Mouse (Mus musculus): ENCODE measurements around the gene Flrt1. TPM values are rescaled to one million over a fixed set of nuclear protein-coding genes. Genes with fewer than 3 reads are reported as not detected.

Flrt1 gene
- total and polyA plus RNA-seq, 3 experiments: not detected

GRCm38 (mm10) chr19:7151300-7151926 lies 45.9 kb upstream of the Flrt1 start:
- peaks cover 95% of the 10 kb centered on the region for H3K27me3 ChIP-seq (replicated peaks)
- in situ Hi-C loops (cut with MboI; ENCODE audit: low pct_ligation_motif_present, low pct_unique_long_range_greater_than_20kb, low sequenced_read_pairs) (no loop called here), dilution Hi-C loops (cut with MboI; ENCODE audit: extremely low pct_ligation_motif_present, extremely low pct_unique_long_range_greater_than_20kb, low sequenced_read_pairs) (no loop called here)
- H3K36me3 ChIP-seq (replicated peaks in 1 of 2; ENCODE audit: control insufficient read depth in 1 of 2, insufficient read depth in 1 of 2, low read length in 1 of 2): no peaks in the 10 kb centered on the region
- no peak overlapping the region for H3K9ac ChIP-seq (ENCODE audit: insufficient read depth, low read depth)
- H3K9me3 ChIP-seq (replicated peaks; ENCODE audit: low read length): no peaks in the 10 kb centered on the region
- H3K4me3 ChIP-seq (replicated peaks in 1 of 3; ENCODE audit: low read depth in 2 of 3, low read length in 2 of 3, poor library complexity in 1 of 3): no peak overlapping the region
- H3K79me2 ChIP-seq (replicated peaks; ENCODE audit: control insufficient read depth, extremely low read depth, insufficient read depth, poor library complexity, severe bottlenecking): no peaks in the 10 kb centered on the region
- no peak for TF ChIP-seq MXI1 (IDR thresholded peaks at IDR 0.05; ENCODE audit: low read depth, low read length)
- no peak for TF ChIP-seq KAT2A (IDR thresholded peaks at IDR 0.05; ENCODE audit: insufficient replicate concordance, low read length)
- TF ChIP-seq JUN (IDR thresholded peaks at IDR 0.05; ENCODE audit: insufficient read depth, low read depth, low read length): no peak
- TF ChIP-seq PAX5 (IDR thresholded peaks at IDR 0.05; ENCODE audit: low read length): no peak
- TF ChIP-seq MYC (IDR thresholded peaks at IDR 0.05; ENCODE audit: low read depth, low read length): no peak
- TF ChIP-seq CTCF (conservative IDR thresholded peaks at IDR 0.05 in 1 of 2, IDR thresholded peaks at IDR 0.05 in 1 of 2; ENCODE audit: low read depth in 2 of 2, low read length in 2 of 2): no peak
- TF ChIP-seq E2F4 (IDR thresholded peaks at IDR 0.05; ENCODE audit: insufficient replicate concordance, low read depth, low read length): no peak
- no peak for TF ChIP-seq ZNF384 (IDR thresholded peaks at IDR 0.05; ENCODE audit: low read depth, low read length)
- no peak for TF ChIP-seq CHD1 (IDR thresholded peaks at IDR 0.05; ENCODE audit: low read depth, low read length)
- H3K4me2 ChIP-seq (ENCODE audit: insufficient read depth, low read depth, poor library complexity, severe bottlenecking): no peak overlapping the region
- H3K27ac ChIP-seq (ENCODE audit: insufficient read depth, low read depth): no peak overlapping the region
- no peaks in the 10 kb centered on the region for H3K4me1 ChIP-seq (ENCODE audit: control insufficient read depth in 1 of 2, insufficient read depth in 2 of 2)
- no peak for DNase-seq (ENCODE audit: extremely low read depth)

DNA sequence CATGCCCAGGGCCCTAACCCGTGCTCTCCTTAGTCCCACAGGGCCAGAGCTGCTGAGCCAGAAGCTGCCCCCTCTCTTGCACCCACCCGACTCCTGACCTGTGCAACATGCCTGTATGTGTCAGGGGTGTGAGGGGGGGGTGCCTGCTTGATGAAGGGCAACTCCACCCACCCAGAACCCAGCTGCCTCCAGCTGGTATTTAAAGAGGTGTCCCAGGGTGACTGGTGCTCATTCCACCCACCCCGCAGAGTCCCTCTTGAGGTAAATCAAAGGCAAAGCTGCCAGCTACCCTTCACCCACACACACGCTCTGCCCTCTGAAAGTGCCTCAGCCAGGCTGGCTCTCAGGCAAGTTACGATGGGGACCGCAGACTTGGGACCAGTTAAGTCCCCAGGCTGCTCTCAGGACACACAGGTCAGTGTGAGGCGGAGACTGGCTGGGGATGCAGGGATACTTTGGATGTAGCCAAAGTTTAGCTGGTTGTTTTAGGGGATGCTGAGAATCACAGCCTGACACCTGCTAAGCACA lies 43.7 kb upstream of the Flrt1 start:
- H3K9ac ChIP-seq (ENCODE audit: insufficient read depth, low read depth): no peak overlapping the region
- in situ Hi-C loops (cut with MboI; ENCODE audit: low pct_ligation_motif_present, low pct_unique_long_range_greater_than_20kb, low sequenced_read_pairs) (no loop called here), dilution Hi-C loops (cut with MboI; ENCODE audit: extremely low pct_ligation_motif_present, extremely low pct_unique_long_range_greater_than_20kb, low sequenced_read_pairs) (no loop called here)
- no peak for TF ChIP-seq JUND (conservative IDR thresholded peaks at IDR 0.05; ENCODE audit: low read depth, low read length)
- no peak for TF ChIP-seq PAX5 (IDR thresholded peaks at IDR 0.05; ENCODE audit: low read length)
- no peak for TF ChIP-seq RCOR1 (conservative IDR thresholded peaks at IDR 0.05; ENCODE audit: low read depth, low read length)
- TF ChIP-seq POLR2A (IDR thresholded peaks at IDR 0.05; ENCODE audit: low read depth, low read length): no peak
- no peak for TF ChIP-seq TCF12 (IDR thresholded peaks at IDR 0.05; ENCODE audit: low read depth, low read length)
- no peak for TF ChIP-seq TBP (conservative IDR thresholded peaks at IDR 0.05; ENCODE audit: low read depth, low read length)
- no peak for TF ChIP-seq E2F4 (IDR thresholded peaks at IDR 0.05; ENCODE audit: insufficient replicate concordance, low read depth, low read length)
- TF ChIP-seq USF2 (conservative IDR thresholded peaks at IDR 0.05; ENCODE audit: low read depth, low read length): no peak
- no peak for TF ChIP-seq BHLHE40 (IDR thresholded peaks at IDR 0.05; ENCODE audit: low read depth, low read length)
- no peak for TF ChIP-seq SIN3A (IDR thresholded peaks at IDR 0.05; ENCODE audit: low read length)
- TF ChIP-seq HCFC1 (IDR thresholded peaks at IDR 0.05; ENCODE audit: low read depth, low read length): no peak
- TF ChIP-seq CHD1 (IDR thresholded peaks at IDR 0.05; ENCODE audit: low read depth, low read length): no peak
- TF ChIP-seq GABPA (IDR thresholded peaks at IDR 0.05; ENCODE audit: insufficient replicate concordance, low read depth, low read length): no peak
- H3K9me3 ChIP-seq (replicated peaks; ENCODE audit: low read length): no peaks in the 10 kb centered on the region
- no peak overlapping the region for H3K4me3 ChIP-seq (replicated peaks in 1 of 3; ENCODE audit: low read depth in 2 of 3, low read length in 2 of 3, poor library complexity in 1 of 3)
- H3K27ac ChIP-seq (ENCODE audit: insufficient read depth, low read depth): no peak overlapping the region
- H3K4me1 ChIP-seq (ENCODE audit: control insufficient read depth in 1 of 2, insufficient read depth in 2 of 2): peaks cover 0 to 2% of the 10 kb centered on the region in 2 experiments; a peak in 1 of 4 replicates
- H3K36me3 ChIP-seq (replicated peaks in 1 of 2; ENCODE audit: control insufficient read depth in 1 of 2, insufficient read depth in 1 of 2, low read length in 1 of 2): no peaks in the 10 kb centered on the region
- H3K27me3 ChIP-seq (replicated peaks): peaks cover 97% of the 10 kb centered on the region
- H3K79me2 ChIP-seq (replicated peaks; ENCODE audit: control insufficient read depth, extremely low read depth, insufficient read depth, poor library complexity, severe bottlenecking): no peaks in the 10 kb centered on the region
- no peak overlapping the region for H3K4me2 ChIP-seq (ENCODE audit: insufficient read depth, low read depth, poor library complexity, severe bottlenecking)
- DNase-seq (ENCODE audit: extremely low read depth): no peak

Measured in CH12.LX (cell line).